Mouse (Mus musculus) thymus, postnatal 25 days (tissue): ENCODE measurements at regions not wholly inside any gene's neighbourhood (a gene's known extent, or its start where the extent isn't known, plus 50 kb on each side); places are given as distances from the start of the nearest gene placed in this dataset.

Source experiments
- DNase-seq: peaks from one replicate; pipeline ENCODE4 v3.0.0; 2022

GRCm38 (mm10) chr10:39316533-39316932, 52.1 kb upstream of the Fyn start:
- DNase-seq = no peak

- no peak for DNase-seq
These were observed 53.1 kb upstream of the Fyn start for GRCm38 (mm10) chr10:39315434-39316174.

- no peak for DNase-seq
These were observed 57.2 kb upstream of the Fyn start for GRCm38 (mm10) chr10:39311501-39311900.

GRCm38 (mm10) chr10:39308535-39308934, 60.1 kb upstream of the Fyn start:
- no peak for DNase-seq

- no peak for DNase-seq
These were observed 75.8 kb upstream of the Fyn start for GRCm38 (mm10) chr10:39292703-39293496.

- DNase-seq = no peak
These were observed 76.9 kb upstream of the Fyn start for GRCm38 (mm10) chr10:39291747-39292198.

- DNase-seq = no peak
These were observed 77.4 kb upstream of the Fyn start for GRCm38 (mm10) chr10:39291134-39291746.

- no peak for DNase-seq
These were observed 78.4 kb upstream of the Fyn start for GRCm38 (mm10) chr10:39290245-39290644.

GRCm38 (mm10) chr10:39280366-39281000, 88.2 kb upstream of the Fyn start:
- peak; percentile 12 for DNase-seq

- no peak for DNase-seq
These were observed 94.5 kb upstream of the Fyn start for GRCm38 (mm10) chr10:39274202-39274601.

- DNase-seq = no peak
These were observed 95.2 kb upstream of the Fyn start for GRCm38 (mm10) chr10:39273426-39273825.

GRCm38 (mm10) chr10:39272387-39272949, 96.2 kb upstream of the Fyn start:
- no peak for DNase-seq

- DNase-seq = no peak
These were observed 98.2 kb upstream of the Fyn start for GRCm38 (mm10) chr10:39270406-39270805.

GRCm38 (mm10) chr10:39267236-39267635, 101.4 kb upstream of the Fyn start:
- DNase-seq = no peak

GRCm38 (mm10) chr10:39266482-39266881, 102.2 kb upstream of the Fyn start:
- DNase-seq = peak; percentile 28

- no peak for DNase-seq
These were observed 98.9 kb upstream of the Ccn6 start for GRCm38 (mm10) chr10:39262466-39262865.

GRCm38 (mm10) chr10:39261174-39262145, 97.9 kb upstream of the Ccn6 start:
- no peak for DNase-seq

GRCm38 (mm10) chr10:39260061-39260460, 96.5 kb upstream of the Ccn6 start:
- no peak for DNase-seq

GRCm38 (mm10) chr10:39257371-39258154, 94.0 kb upstream of the Ccn6 start:
- DNase-seq = no peak

- DNase-seq = no peak
These were observed 91.0 kb upstream of the Ccn6 start for GRCm38 (mm10) chr10:39254561-39254960.

GRCm38 (mm10) chr10:39250039-39250438, 86.4 kb upstream of the Ccn6 start:
- no peak for DNase-seq
